Mouse (Mus musculus) limb, embryonic 13.5 days (tissue): ENCODE measurements at regions not wholly inside any gene's neighbourhood (a gene's known extent, or its start where the extent isn't known, plus 50 kb on each side); places are given as distances from the start of the nearest gene placed in this dataset.
A peak's percentile ranks its signal among the peaks of the same experiment; 100 is the strongest.

Source experiments
- ATAC-seq: fragments of 200-750 bp; cut with Nextera tagmentation; 2 replicates; pipeline ENCODE4 v1.8.0; 2017; ENCODE audit warnings: low read depth, moderate number of reproducible peaks, moderate TSS enrichment; ENCODE audit not compliant: low FRiP score
- H3K27ac ChIP-seq: fragments of 300-500 bp; sonication (generic); 2 replicates; pipeline ENCODE4 v1.5.1; 2015; ENCODE audit warnings: inconsistent platforms, mild to moderate bottlenecking, moderate library complexity
- H3K27me3 ChIP-seq: fragments of 300-500 bp; sonication (generic); 2 replicates; pipeline ENCODE4 v1.6.1; 2015; ENCODE audit warnings: mild to moderate bottlenecking, inconsistent platforms
- H3K36me3 ChIP-seq: fragments of 300-500 bp; sonication (generic); 2 replicates; pipeline ENCODE4 v1.6.1; 2015; ENCODE audit warnings: inconsistent platforms, mild to moderate bottlenecking, moderate library complexity
- H3K4me1 ChIP-seq: fragments of 300-500 bp; sonication (generic); 2 replicates; pipeline ENCODE4 v1.6.1; 2015; ENCODE audit warnings: inconsistent platforms
- H3K4me2 ChIP-seq: fragments of 300-500 bp; sonication (generic); replicated peaks from 2 replicates; pipeline ENCODE4 v1.6.1; 2015; ENCODE audit warnings: inconsistent platforms, mild to moderate bottlenecking, moderate library complexity
- H3K4me3 ChIP-seq: fragments of 300-500 bp; sonication (generic); 2 replicates; pipeline ENCODE4 v1.5.1; 2015; ENCODE audit warnings: moderate library complexity, mild to moderate bottlenecking, inconsistent platforms
- H3K9ac ChIP-seq: fragments of 300-500 bp; sonication (generic); 2 replicates; pipeline ENCODE4 v1.6.1; 2015; ENCODE audit warnings: mild to moderate bottlenecking, inconsistent platforms
- H3K9me3 ChIP-seq: fragments of 300-500 bp; sonication (generic); 2 replicates; pipeline ENCODE4 v1.6.1; 2016; ENCODE audit warnings: inconsistent platforms
- WGBS: fragments of 180-500 bp; shearing (Covaris S2); methylation state at CpG from one replicate; pipeline ENCODE4 v1.1.7; 2015; 5-methylcytosine and 5-hydroxymethylcytosine counted together

DNA sequence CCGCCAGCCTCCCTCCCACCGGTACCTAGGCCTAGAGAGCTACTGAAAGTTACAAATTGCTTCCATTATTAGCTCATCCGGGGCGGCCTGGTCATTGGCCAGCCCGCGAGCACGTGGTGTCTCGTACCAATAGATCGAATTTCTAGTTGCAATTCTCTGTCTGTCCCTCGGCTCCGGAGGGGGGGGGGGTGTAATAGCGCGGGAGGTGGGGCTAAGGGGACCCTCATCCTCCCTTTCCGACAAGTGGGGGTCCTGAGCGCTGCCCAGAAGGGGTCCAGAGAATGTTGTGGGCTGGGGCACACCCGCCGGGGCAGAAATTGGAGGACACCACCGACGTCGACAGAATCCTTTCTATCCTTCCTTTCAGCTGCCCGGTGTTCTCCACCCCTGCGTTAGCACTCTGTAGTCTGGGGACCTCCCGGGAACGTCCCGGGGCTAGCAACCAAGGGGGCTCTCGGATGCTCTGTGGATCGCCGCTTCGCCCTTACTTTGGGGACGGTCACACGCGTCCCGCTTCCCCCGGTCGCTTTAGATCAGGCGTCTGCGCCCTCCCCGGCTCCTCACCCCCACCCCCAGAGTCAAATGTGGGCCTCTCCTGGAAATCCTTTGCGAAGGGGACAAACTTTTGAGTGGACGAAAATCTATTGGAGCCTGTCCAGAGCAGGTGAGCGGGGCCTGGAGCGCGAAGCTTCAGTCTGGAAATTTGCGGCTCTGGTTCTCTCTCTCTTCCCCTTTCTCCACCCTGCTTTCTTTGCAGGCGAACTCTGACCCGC is 64.6 kb downstream of the Smug1 start:
- Histone ChIP-seq H3K9me3 (no peaks in the 10 kb centered on the region), H3K4me2 (peak overlapping the region; percentile 75), H3K4me1 (peaks cover 12% of the 10 kb centered on the region), H3K9ac (peak overlapping the region; percentile 58), H3K27ac (no peak overlapping the region), H3K36me3 (no peaks in the 10 kb centered on the region), H3K4me3 (peak overlapping the region; percentile 50), H3K27me3 (peaks cover 96% of the 10 kb centered on the region)
- WGBS, result under 1% methylated on average over 45 of the region's 46 CpGs
- ATAC-seq, result peak; percentile 74

DNA sequence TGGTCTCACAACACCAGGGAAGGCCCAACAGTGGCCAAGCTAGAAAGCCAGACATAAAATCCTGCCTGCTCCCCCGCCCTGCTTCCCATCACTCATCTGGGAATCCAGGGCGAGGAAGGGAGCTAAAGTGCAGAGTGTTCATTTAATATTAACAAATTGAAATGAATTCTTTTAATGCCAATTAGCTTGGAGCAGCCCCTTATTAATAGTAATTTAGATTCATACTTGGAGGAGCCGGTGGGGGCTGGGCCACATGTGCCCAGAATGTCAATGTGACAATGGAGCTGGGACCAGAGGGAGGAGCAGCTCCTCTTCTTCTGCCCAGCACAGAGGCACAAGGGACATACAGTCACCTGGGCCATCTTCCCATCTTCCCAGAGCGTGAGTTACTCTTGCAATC is 66.8 kb downstream of the Smug1 start:
- no peaks in the 10 kb centered on the region for H3K36me3 ChIP-seq
- no peak overlapping the region for H3K9ac ChIP-seq
- no peak for ATAC-seq
- H3K9me3 ChIP-seq, result no peaks in the 10 kb centered on the region
- H3K4me1 ChIP-seq, result peaks cover 16% of the 10 kb centered on the region
- H3K27ac ChIP-seq, result no peak overlapping the region
- 79% methylated on average over 4 of the region's 4 CpGs for WGBS
- H3K4me3 ChIP-seq, result no peak overlapping the region
- no peak overlapping the region for H3K4me2 ChIP-seq
- H3K27me3 ChIP-seq, result peaks cover 93% of the 10 kb centered on the region

DNA sequence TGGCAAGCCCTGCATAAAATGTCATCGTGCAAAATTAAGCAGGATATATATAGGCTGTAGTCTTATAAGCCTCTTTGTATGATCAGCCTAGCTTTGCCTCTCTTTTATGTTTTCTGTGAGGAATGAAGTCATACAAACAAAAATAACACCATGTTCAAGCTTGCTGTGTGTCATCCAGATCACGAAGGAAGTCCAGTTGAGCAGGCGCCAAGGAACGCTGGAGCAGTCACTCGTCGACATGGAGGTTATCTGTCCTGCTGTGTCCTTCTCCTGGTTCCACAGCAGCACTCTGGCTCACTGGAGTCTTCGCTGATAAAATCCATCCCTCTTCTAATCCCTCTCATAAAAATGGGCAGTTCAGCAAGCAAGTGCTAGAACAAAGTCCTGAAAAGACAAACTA is 72.4 kb downstream of the Smug1 start:
- no peak for ATAC-seq
- no peak overlapping the region for H3K4me3 ChIP-seq
- no peaks in the 10 kb centered on the region for H3K36me3 ChIP-seq
- H3K27ac ChIP-seq, result no peak overlapping the region
- no peak overlapping the region for H3K4me2 ChIP-seq
- no peak overlapping the region for H3K9ac ChIP-seq
- H3K9me3 ChIP-seq, result no peaks in the 10 kb centered on the region
- peaks cover 19% of the 10 kb centered on the region for H3K4me1 ChIP-seq
- H3K27me3 ChIP-seq, result peaks cover 88% of the 10 kb centered on the region
- WGBS, result 62% methylated on average over 7 of the region's 7 CpGs

DNA sequence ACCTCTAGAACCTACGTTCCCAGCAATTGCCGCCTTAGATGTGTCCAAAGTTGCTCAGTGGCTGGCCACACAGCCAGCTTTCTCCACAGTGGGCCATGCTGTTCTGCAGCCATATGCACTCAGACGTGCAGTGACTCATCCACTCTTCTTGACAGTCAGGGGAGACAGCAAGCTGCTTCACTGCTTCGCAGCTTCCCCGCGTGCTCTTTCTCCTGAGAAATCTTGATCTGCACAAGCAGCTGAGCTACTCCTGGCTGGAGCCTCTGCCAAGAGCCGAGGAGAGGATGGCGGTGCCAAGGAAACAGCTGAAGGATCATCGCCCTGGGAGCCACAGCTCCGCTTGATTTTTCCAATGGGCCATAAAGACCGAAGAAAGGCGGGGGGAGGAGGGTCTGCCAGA is 73.2 kb downstream of the Smug1 start:
- Histone ChIP-seq H3K4me2 (no peak overlapping the region), H3K27me3 (peaks cover 88% of the 10 kb centered on the region), H3K4me1 (peaks cover 22% of the 10 kb centered on the region), H3K9me3 (no peaks in the 10 kb centered on the region), H3K36me3 (no peaks in the 10 kb centered on the region), H3K9ac (no peak overlapping the region), H3K27ac (no peak overlapping the region), H3K4me3 (no peak overlapping the region)
- whole genome bisulfite sequencing, result 53% methylated on average over 12 of the region's 12 CpGs
- no peak for ATAC-seq

DNA sequence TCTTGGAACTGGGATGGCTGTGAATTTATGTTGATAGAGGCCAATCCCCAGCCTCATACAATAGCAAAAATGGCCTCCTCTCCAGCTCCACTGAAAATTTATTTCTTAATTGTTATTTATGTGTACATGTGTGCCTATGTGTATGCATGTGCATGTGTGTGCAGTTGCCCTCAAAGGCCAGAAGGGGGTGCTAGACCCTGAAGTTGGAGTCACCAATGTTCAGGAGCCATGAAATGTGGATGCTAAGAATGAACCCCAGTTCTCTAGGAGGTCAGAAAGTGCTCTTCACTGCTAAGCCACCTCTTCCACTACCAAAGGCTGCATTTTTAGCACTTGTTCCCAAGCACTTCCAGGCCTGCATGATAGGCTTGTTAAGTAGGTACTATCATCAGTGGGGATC is 73.8 kb downstream of the Hoxc4 start:
- H3K27me3 ChIP-seq, result peaks cover 88% of the 10 kb centered on the region
- H3K4me1 ChIP-seq, result peaks cover 29% of the 10 kb centered on the region
- H3K4me2 ChIP-seq, result no peak overlapping the region
- ATAC-seq, result no peak
- H3K4me3 ChIP-seq, result no peak overlapping the region
- no peak overlapping the region for H3K9ac ChIP-seq
- no peak overlapping the region for H3K27ac ChIP-seq
- H3K9me3 ChIP-seq, result no peaks in the 10 kb centered on the region
- H3K36me3 ChIP-seq, result no peaks in the 10 kb centered on the region

DNA sequence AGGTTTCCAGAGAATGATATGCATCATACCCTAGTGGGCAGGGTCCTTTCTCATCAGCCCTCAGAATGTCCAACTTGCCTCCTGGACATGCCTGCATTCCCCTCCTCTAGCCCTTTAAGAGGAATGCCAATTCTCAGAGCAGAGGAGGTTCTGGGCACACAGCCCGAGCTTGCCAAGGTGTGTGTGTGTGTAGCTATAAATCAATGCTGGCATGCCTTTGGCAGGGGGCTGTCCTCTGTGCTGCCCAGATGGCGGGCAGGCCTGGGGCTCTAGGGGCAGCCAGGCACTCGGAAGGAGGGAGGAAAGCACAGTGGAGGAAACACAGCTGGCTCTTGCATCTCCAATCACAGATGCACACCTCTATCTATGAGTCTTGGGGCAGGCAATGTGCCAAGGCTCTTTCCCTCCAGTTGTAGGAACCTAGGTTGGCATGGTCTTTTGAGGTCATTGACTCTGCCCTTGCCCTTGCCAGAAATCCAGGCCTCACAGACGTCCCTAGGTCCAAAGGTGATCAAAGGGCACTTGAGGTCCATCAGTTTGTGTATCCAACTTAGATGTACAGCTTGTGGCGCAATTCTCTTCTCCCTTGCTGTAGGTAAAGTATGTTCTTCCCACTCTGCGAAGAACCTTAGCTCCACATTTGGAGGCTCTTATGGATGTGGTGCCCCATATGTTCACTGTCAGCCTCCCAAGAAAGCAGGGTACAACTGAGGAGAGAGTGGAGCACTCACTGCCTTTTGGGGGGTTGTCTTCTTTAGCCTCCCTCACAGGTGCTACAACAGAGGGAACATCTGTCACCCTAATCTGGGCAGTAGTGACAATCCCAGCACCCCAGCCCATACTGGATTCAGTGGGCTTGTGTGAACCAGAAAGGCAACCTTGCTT is 71.8 kb downstream of the Hoxc4 start:
- H3K27ac ChIP-seq, result no peak overlapping the region
- ATAC-seq, result no peak
- H3K4me3 ChIP-seq, result no peak overlapping the region
- no peaks in the 10 kb centered on the region for H3K9me3 ChIP-seq
- WGBS, result 57% methylated on average over 6 of the region's 6 CpGs
- no peak overlapping the region for H3K9ac ChIP-seq
- H3K4me1 ChIP-seq, result peaks cover 45% of the 10 kb centered on the region
- peaks cover 90% of the 10 kb centered on the region for H3K27me3 ChIP-seq
- no peak overlapping the region for H3K4me2 ChIP-seq
- H3K36me3 ChIP-seq, result no peaks in the 10 kb centered on the region

DNA sequence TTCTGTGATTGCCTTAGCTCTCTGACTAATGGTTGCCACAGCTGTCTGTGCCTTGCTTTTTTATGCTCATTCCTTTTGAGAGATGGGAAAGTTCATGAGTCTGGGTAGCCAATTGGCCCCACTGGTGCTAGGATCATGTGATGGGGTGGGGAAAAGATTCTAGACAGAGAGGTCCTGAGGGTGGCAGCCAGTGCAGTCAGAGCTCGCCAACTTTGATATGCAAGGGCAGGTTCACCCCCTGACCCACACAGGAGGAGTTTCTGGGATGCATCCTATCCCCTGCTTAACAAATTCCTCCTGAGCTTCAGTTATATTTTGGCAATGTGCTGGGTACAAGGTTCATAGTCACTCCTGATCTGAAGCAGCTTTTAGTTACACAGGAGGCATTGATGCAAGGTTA is 71.1 kb downstream of the Hoxc4 start:
- H3K27ac ChIP-seq, result no peak overlapping the region
- no peaks in the 10 kb centered on the region for H3K36me3 ChIP-seq
- H3K4me1 ChIP-seq, result peaks cover 46% of the 10 kb centered on the region
- H3K4me3 ChIP-seq, result no peak overlapping the region
- H3K9me3 ChIP-seq, result no peaks in the 10 kb centered on the region
- H3K27me3 ChIP-seq, result peaks cover 92% of the 10 kb centered on the region
- no peak overlapping the region for H3K9ac ChIP-seq
- H3K4me2 ChIP-seq, result no peak overlapping the region
- no peak for ATAC-seq
- WGBS, result 64% methylated on average over 1 of the region's 1 CpGs

DNA sequence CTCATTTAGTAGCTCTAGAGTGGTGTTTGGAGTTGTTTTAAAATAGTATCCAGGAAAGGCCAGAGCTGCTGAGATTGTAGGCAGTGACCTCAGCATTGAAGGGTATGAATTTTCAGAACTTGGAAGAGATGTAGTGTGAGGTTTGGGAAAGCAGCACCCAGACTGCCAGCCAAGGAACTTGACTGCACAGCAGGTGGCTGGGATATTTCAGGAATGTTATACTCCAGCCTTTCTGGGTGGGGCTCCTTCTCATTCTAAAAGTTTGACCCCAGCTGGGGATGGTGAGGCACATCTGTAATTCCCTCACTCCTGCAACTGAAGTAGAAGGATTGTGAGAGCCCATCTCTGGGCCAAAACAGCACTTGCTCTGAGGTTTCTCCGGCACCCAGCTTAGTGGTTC is 70.7 kb downstream of the Hoxc4 start:
- Histone ChIP-seq H3K27ac (no peak overlapping the region), H3K9ac (no peak overlapping the region), H3K4me2 (no peak overlapping the region), H3K9me3 (no peaks in the 10 kb centered on the region), H3K27me3 (peaks cover 92% of the 10 kb centered on the region), H3K36me3 (no peaks in the 10 kb centered on the region), H3K4me3 (no peak overlapping the region), H3K4me1 (peaks cover 46% of the 10 kb centered on the region)
- WGBS, result 79% methylated on average over 1 of the region's 1 CpGs
- no peak for ATAC-seq

DNA sequence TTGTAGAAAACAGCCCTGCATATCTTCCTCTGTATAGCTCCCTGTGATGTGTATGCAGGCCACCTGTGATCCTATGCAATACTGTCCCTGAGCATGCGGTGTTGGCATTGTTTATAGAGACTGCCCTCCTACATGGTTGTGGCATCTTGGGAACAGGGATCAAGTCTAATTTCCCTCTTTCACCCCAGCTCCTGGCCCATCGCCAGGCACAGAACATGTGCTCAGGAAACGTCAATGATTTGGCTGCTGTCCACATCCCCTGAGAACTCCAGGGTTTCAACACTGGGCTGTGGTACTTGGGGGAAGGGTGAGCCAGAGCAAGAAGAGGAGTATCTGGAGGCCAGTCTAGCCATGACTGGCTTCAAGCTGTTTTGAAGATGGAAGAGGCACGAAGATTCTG is 68.5 kb downstream of the Hoxc4 start:
- H3K4me1 ChIP-seq, result peaks cover 42% of the 10 kb centered on the region
- ATAC-seq, result peak; percentile 73
- H3K4me3 ChIP-seq, result no peak overlapping the region
- WGBS, result 23% methylated on average over 4 of the region's 4 CpGs
- no peak overlapping the region for H3K9ac ChIP-seq
- H3K9me3 ChIP-seq, result no peaks in the 10 kb centered on the region
- peak overlapping the region; percentile 75 for H3K4me2 ChIP-seq
- H3K36me3 ChIP-seq, result no peaks in the 10 kb centered on the region
- H3K27ac ChIP-seq, result no peak overlapping the region
- H3K27me3 ChIP-seq, result peaks cover 94% of the 10 kb centered on the region

DNA sequence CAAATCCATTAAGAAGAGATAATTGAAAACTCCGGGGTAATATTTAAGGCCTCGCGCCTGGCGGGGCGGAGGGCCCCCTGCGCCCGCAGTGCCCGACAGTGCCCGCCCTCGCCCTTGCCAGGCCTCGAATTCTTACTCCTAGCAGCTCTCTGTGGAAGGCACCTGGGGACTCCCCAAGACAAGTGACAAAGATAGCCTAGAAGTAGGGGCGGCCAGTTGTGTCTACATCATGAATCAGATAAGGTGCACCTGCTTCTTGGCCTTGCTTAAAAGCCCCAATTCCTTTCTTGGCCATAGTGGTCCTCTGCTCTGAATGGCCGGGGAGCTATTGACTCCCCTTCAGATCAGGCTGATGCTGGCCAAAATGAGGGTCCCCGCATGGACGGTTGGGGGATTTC is 67.9 kb downstream of the Hoxc4 start:
- 17% methylated on average over 15 of the region's 15 CpGs for WGBS
- H3K9me3 ChIP-seq, result no peaks in the 10 kb centered on the region
- H3K4me1 ChIP-seq, result peaks cover 42% of the 10 kb centered on the region
- no peak for ATAC-seq
- peak overlapping the region; percentile 41 for H3K4me3 ChIP-seq
- no peaks in the 10 kb centered on the region for H3K36me3 ChIP-seq
- no peak overlapping the region for H3K27ac ChIP-seq
- H3K9ac ChIP-seq, result no peak overlapping the region
- peaks cover 99% of the 10 kb centered on the region for H3K27me3 ChIP-seq
- H3K4me2 ChIP-seq, result peak overlapping the region; percentile 75
